Comparison of ENCODE assay signal across 7 mouse cellular contexts in the genomic region with DNA sequence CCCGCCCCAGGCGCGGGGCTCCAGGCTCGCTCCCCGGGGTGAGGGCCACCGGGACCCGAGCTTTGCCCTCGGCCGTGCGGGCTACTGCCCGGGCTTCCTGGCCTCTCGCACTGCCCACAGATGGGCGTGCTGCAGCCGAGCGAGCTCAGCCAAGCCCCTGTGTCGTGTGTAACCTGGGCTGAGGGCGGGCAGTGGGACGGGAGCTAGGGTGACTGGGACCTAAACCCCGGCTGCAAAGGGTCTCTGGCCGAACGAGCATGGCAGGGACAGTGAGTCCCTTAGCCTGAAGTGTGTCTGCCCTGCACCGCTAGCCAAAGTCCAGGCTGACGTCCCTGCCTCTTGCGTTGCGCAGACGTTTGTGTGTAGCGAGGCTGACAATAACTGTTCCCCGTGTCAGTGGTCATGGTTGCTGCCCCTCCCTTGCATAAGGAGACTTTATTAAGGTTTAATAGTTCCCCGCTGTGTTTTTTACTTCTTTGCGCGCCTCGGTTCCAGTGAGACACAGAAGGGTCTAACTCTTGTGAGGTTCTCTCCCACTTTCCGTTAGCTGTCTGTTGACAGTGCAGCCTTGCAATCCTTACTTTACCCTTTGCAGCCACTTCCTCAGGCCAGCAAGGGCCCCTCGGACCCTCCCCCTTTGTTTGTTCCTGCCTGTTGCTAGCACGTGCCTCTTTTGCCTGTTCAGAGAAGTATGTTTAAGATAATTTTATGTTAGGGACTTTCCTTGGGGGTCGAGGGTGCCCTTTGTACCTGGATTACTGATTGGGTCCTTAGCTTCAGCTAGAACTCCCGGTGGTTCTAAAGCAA. TPM values are rescaled to one million over a fixed set of nuclear protein-coding genes. Genes with fewer than 3 reads are reported as not detected.
A peak's percentile ranks its signal among the peaks of the same experiment; 100 is the strongest.
DNase-seq lines count a peak whose midpoint lies in the region; ATAC-seq lines count a peak whose summit lies in the region.

No protein-coding gene starts in this region.

- peaks cover 27% of the 10 kb centered on the region for H3K4me1 ChIP-seq in hindbrain, embryonic 13.5 days (replicated peaks)

- peak overlapping the region; percentile 94 for H3K9ac ChIP-seq in hindbrain, embryonic 13.5 days

- peak overlapping the region; percentile 94 for H3K27ac ChIP-seq in hindbrain, embryonic 13.5 days

- DNase-seq in right cerebral cortex, postnatal 4 days = peak; percentile 22
- no peak for DNase-seq in right cerebral cortex, adult 2 months (ENCODE audit: low spot score in 2 of 2)
- DNase-seq in embryo, embryonic 9.5 days (ENCODE audit: extremely low spot score) = peak; percentile 69
- peak; percentile 2 for DNase-seq in lung, postnatal 14 days
- peak; percentile 21 to 23 for DNase-seq in thymus, postnatal 10 days (ENCODE audit: low spot score in 2 of 2)
- no peak for DNase-seq in frontal cortex, adult 2 months (ENCODE audit: extremely low spot score in 1 of 2, low spot score in 1 of 2)

- no peaks in the 10 kb centered on the region for H3K9me3 ChIP-seq in hindbrain, embryonic 13.5 days

- peak overlapping the region; percentile 80 for H3K4me3 ChIP-seq in hindbrain, embryonic 13.5 days

- WGBS in hindbrain, embryonic 13.5 days = under 1% methylated on average over 37 of the region's 37 CpGs

- ATAC-seq in hindbrain, embryonic 13.5 days (ENCODE audit: low FRiP score) = peak; percentile 73

- H3K27me3 ChIP-seq in hindbrain, embryonic 13.5 days = peaks cover 7% of the 10 kb centered on the region; the same call in 1 of the 2 replicates

- peak overlapping the region; percentile 90 for H3K4me2 ChIP-seq in hindbrain, embryonic 13.5 days

- H3K36me3 ChIP-seq in hindbrain, embryonic 13.5 days = peaks cover 32% of the 10 kb centered on the region

RNA-seq across cellular contexts. Expression of a gene that starts 0.6 kb away (rescaled TPM):
- polyA plus RNA-seq in hindbrain, embryonic 13.5 days (2015; fragmentation: Nextera tagmentation; extraction: Ambion mirVana) = 65.7 and 69.2 TPM in 2 replicates
- polyA plus RNA-seq in frontal cortex, adult 2 months (2012; rRNA removed) = 32.7 and 34.5 TPM in 2 replicates

RNA-seq across cellular contexts. Expression of a gene that starts 17.3 kb away (rescaled TPM):
- polyA plus RNA-seq in hindbrain, embryonic 13.5 days (2015; fragmentation: Nextera tagmentation; extraction: Ambion mirVana) = 10.1 and 12.5 TPM in 2 replicates
- 22.9 and 25.2 TPM in 2 replicates for polyA plus RNA-seq in frontal cortex, adult 2 months (2012; rRNA removed)

RNA-seq across cellular contexts. Expression of a gene that starts 17.3 kb away (rescaled TPM):
- 16.1 and 19.9 TPM in 2 replicates for polyA plus RNA-seq in hindbrain, embryonic 13.5 days (2015; fragmentation: Nextera tagmentation; extraction: Ambion mirVana)
- 21.0 and 21.2 TPM in 2 replicates for polyA plus RNA-seq in frontal cortex, adult 2 months (2012; rRNA removed)

RNA-seq across cellular contexts. Expression of a gene that starts 53.9 kb away (rescaled TPM):
- 20.3 and 24.4 TPM in 2 replicates for polyA plus RNA-seq in hindbrain, embryonic 13.5 days (2015; fragmentation: Nextera tagmentation; extraction: Ambion mirVana)
- 49.0 and 51.1 TPM in 2 replicates for polyA plus RNA-seq in frontal cortex, adult 2 months (2012; rRNA removed)

Comparison
In these comparisons a context has a peak if more than half of its experiments do, and no peak if none do; other contexts are left out.
1. DNase-seq: peak in right cerebral cortex, postnatal 4 days (single experiment), embryo, embryonic 9.5 days (single experiment), lung, postnatal 14 days (single experiment) and thymus, postnatal 10 days (2 of 2); none in right cerebral cortex, adult 2 months (0 of 2) and frontal cortex, adult 2 months (0 of 2).